Mouse (Mus musculus): ENCODE results near the gene Sult2b1. TPM values are rescaled to one million over a fixed set of nuclear protein-coding genes. Genes with fewer than 3 reads are reported as not detected.

Sult2b1 gene
- 0.87 and 1.1 TPM in 2 replicates for polyA plus RNA-seq (2012; ENCODE audit: insufficient read depth, insufficient read length, missing spikeins)

GRCm38 (mm10) chr7:45784524-45785372, at the start of gene Sult2b1:
Sult2b1 (minus strand) TSS chr7:45784669.
- Histone ChIP-seq H3K4me3 (ENCODE audit: insufficient read depth, low read depth, low read length) (peak within 1 kb of the TSS; percentile 48), H3K27ac (replicated peaks; ENCODE audit: low read depth, low read length) (no peak within 1 kb of the TSS), H3K4me1 (ENCODE audit: control insufficient read depth, insufficient read depth, insufficient read length, low read length) (peaks cover 6% of the 10 kb centered on the region)

GRCm38 (mm10) chr7:45833924-45834323, 49.5 kb upstream of the Sult2b1 start:
- no peak overlapping the region for H3K4me3 ChIP-seq (ENCODE audit: insufficient read depth, low read depth, low read length)
- no peak overlapping the region for H3K27ac ChIP-seq (replicated peaks; ENCODE audit: low read depth, low read length)
- peaks cover 5% of the 10 kb centered on the region; the same call in 1 of the 2 replicates for H3K4me1 ChIP-seq (ENCODE audit: control insufficient read depth, insufficient read depth, insufficient read length, low read length)

- Histone ChIP-seq H3K4me3 (ENCODE audit: insufficient read depth, low read depth, low read length) (peak overlapping the region; percentile 46), H3K27ac (replicated peaks; ENCODE audit: low read depth, low read length) (no peak overlapping the region), H3K4me1 (ENCODE audit: control insufficient read depth, insufficient read depth, insufficient read length, low read length) (peaks cover 5% of the 10 kb centered on the region; the same call in 1 of the 2 replicates)
These were observed 48.8 kb upstream of the Sult2b1 start for GRCm38 (mm10) chr7:45833148-45833790.

- Histone ChIP-seq H3K4me3 (ENCODE audit: insufficient read depth, low read depth, low read length) (no peak overlapping the region), H3K27ac (replicated peaks; ENCODE audit: low read depth, low read length) (no peak overlapping the region), H3K4me1 (ENCODE audit: control insufficient read depth, insufficient read depth, insufficient read length, low read length) (peaks cover 5% of the 10 kb centered on the region; the same call in 1 of the 2 replicates)
These were observed 48.0 kb upstream of the Sult2b1 start for GRCm38 (mm10) chr7:45832428-45832827.

- H3K4me3 ChIP-seq (ENCODE audit: insufficient read depth, low read depth, low read length): peak overlapping the region; percentile 63
- H3K4me1 ChIP-seq (ENCODE audit: control insufficient read depth, insufficient read depth, insufficient read length, low read length): peaks cover 5% of the 10 kb centered on the region; the same call in 1 of the 2 replicates
- no peak overlapping the region for H3K27ac ChIP-seq (replicated peaks; ENCODE audit: low read depth, low read length)
These were observed 46.7 kb upstream of the Sult2b1 start for GRCm38 (mm10) chr7:45831128-45831525.

GRCm38 (mm10) chr7:45830427-45831127, 46.1 kb upstream of the Sult2b1 start, which contains the start of gene Grwd1:
Grwd1 (minus strand) TSS chr7:45830944.
- H3K4me3 ChIP-seq (ENCODE audit: insufficient read depth, low read depth, low read length): peak within 1 kb of the TSS; percentile 63
- H3K4me1 ChIP-seq (ENCODE audit: control insufficient read depth, insufficient read depth, insufficient read length, low read length): peaks cover 8% of the 10 kb centered on the region
- H3K27ac ChIP-seq (replicated peaks; ENCODE audit: low read depth, low read length): peak within 1 kb of the TSS; percentile 80

GRCm38 (mm10) chr7:45826631-45827030, 42.2 kb upstream of the Sult2b1 start:
- H3K27ac ChIP-seq (replicated peaks; ENCODE audit: low read depth, low read length): no peak overlapping the region
- H3K4me3 ChIP-seq (ENCODE audit: insufficient read depth, low read depth, low read length): no peak overlapping the region
- peaks cover 12% of the 10 kb centered on the region for H3K4me1 ChIP-seq (ENCODE audit: control insufficient read depth, insufficient read depth, insufficient read length, low read length)

GRCm38 (mm10) chr7:45824598-45824997, 40.1 kb upstream of the Sult2b1 start, which contains the start of gene Kcnj14:
Kcnj14 (minus strand) TSS chr7:45824782.
- H3K4me1 ChIP-seq (ENCODE audit: control insufficient read depth, insufficient read depth, insufficient read length, low read length): peaks cover 7% of the 10 kb centered on the region
- peak within 1 kb of the TSS; percentile 32; the same call in 1 of the 2 replicates for H3K27ac ChIP-seq (replicated peaks; ENCODE audit: low read depth, low read length)
- H3K4me3 ChIP-seq (ENCODE audit: insufficient read depth, low read depth, low read length): no peak within 1 kb of the TSS

- Histone ChIP-seq H3K27ac (replicated peaks; ENCODE audit: low read depth, low read length) (no peak overlapping the region), H3K4me3 (ENCODE audit: insufficient read depth, low read depth, low read length) (no peak overlapping the region), H3K4me1 (ENCODE audit: control insufficient read depth, insufficient read depth, insufficient read length, low read length) (peaks cover 7% of the 10 kb centered on the region)
These were observed 36.4 kb upstream of the Sult2b1 start for GRCm38 (mm10) chr7:45820913-45821312.

GRCm38 (mm10) chr7:45819843-45820242, 35.4 kb upstream of the Sult2b1 start:
- Histone ChIP-seq H3K4me1 (ENCODE audit: control insufficient read depth, insufficient read depth, insufficient read length, low read length) (no peaks in the 10 kb centered on the region), H3K27ac (replicated peaks; ENCODE audit: low read depth, low read length) (no peak overlapping the region), H3K4me3 (ENCODE audit: insufficient read depth, low read depth, low read length) (no peak overlapping the region)

- Histone ChIP-seq H3K4me1 (ENCODE audit: control insufficient read depth, insufficient read depth, insufficient read length, low read length) (peaks cover 3% of the 10 kb centered on the region), H3K4me3 (ENCODE audit: insufficient read depth, low read depth, low read length) (no peak overlapping the region), H3K27ac (replicated peaks; ENCODE audit: low read depth, low read length) (no peak overlapping the region)
These were observed 31.5 kb upstream of the Sult2b1 start for GRCm38 (mm10) chr7:45815984-45816351.

GRCm38 (mm10) chr7:45815323-45815983, 31.0 kb upstream of the Sult2b1 start:
- Histone ChIP-seq H3K4me3 (ENCODE audit: insufficient read depth, low read depth, low read length) (no peak overlapping the region), H3K4me1 (ENCODE audit: control insufficient read depth, insufficient read depth, insufficient read length, low read length) (peaks cover 3% of the 10 kb centered on the region), H3K27ac (replicated peaks; ENCODE audit: low read depth, low read length) (no peak overlapping the region)

GRCm38 (mm10) chr7:45814841-45815240, 30.4 kb upstream of the Sult2b1 start:
- Histone ChIP-seq H3K4me1 (ENCODE audit: control insufficient read depth, insufficient read depth, insufficient read length, low read length) (peaks cover 3% of the 10 kb centered on the region), H3K27ac (replicated peaks; ENCODE audit: low read depth, low read length) (no peak overlapping the region), H3K4me3 (ENCODE audit: insufficient read depth, low read depth, low read length) (no peak overlapping the region)

Measured in brown adipose tissue, adult 24 weeks (tissue).